Mouse (Mus musculus) megakaryocyte, embryonic 14.5 days (primary cell): ENCODE results near the gene Coro6. TPM values are rescaled to one million over a fixed set of nuclear protein-coding genes. Genes with fewer than 3 reads are reported as not detected.

ENCODE experiments used
- H3K27me3 ChIP-seq: replicated peaks from 2 replicates; pipeline ENCODE3; 2012; ENCODE audit warnings: inconsistent platforms
- H3K36me3 ChIP-seq: replicated peaks from 2 replicates; pipeline ENCODE3; 2012; ENCODE audit warnings: low read length, inconsistent platforms, mixed read lengths
- H3K4me1 ChIP-seq: 2 replicates; pipeline ENCODE4 v1.6.1; 2012; ENCODE audit warnings: inconsistent platforms
- H3K4me3 ChIP-seq: replicated peaks from 2 replicates; pipeline ENCODE3; 2012; ENCODE audit warnings: moderate library complexity, mild to moderate bottlenecking, inconsistent platforms
- H3K9me3 ChIP-seq: 2 replicates; pipeline ENCODE4 v1.6.1; 2012; ENCODE audit warnings: inconsistent platforms
- FLI1 ChIP-seq: IDR thresholded peaks from 2 replicates; pipeline ENCODE4 v1.6.1; 2012; ENCODE audit warnings: low read length, inconsistent platforms, mixed read lengths
- GATA1 ChIP-seq: IDR thresholded peaks from 3 replicates; pipeline ENCODE4 v1.6.1; 2012; ENCODE audit warnings: mixed read lengths, low read length, inconsistent platforms, borderline replicate concordance
- polyA plus RNA-seq: library from polyadenylated mRNA; stranded (reverse); fragments of >175 nt; gene quantifications from 2 replicates; pipeline ENCODE4 v1.2.3, GENCODE M21; 2012; ENCODE audit warnings: low replicate concordance; ENCODE audit not compliant: insufficient read depth

Coro6 gene
- polyA plus RNA-seq, 1 experiment: 0.38 TPM

DNA sequence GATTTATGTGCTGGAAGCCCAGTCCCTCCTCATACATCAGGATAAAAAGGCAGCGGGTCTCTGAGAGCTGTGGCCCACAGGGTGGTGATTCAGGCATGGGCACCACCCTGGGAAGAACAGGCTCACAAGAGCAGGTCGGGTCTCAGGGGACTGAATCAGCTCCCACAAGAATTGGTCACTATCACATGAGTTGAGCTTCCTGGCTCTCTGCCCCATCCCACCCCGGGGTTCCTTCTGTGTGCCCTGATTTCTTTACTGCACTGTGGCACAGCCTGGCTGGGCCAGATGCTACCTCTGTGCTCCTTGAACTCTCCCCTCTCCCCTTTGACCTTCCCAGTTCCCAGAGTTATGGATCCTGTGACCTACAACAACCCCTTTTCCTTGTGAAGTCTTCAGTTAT, 20.8 kb downstream of the Coro6 start:
- H3K9me3 ChIP-seq: no peaks in the 10 kb centered on the region
- H3K36me3 ChIP-seq: no peaks in the 10 kb centered on the region
- TF ChIP-seq FLI1 (no peak), GATA1 (no peak)
- H3K4me1 ChIP-seq: peaks cover 30% of the 10 kb centered on the region
- H3K27me3 ChIP-seq: peaks cover 46% of the 10 kb centered on the region
- H3K4me3 ChIP-seq: no peak overlapping the region

DNA sequence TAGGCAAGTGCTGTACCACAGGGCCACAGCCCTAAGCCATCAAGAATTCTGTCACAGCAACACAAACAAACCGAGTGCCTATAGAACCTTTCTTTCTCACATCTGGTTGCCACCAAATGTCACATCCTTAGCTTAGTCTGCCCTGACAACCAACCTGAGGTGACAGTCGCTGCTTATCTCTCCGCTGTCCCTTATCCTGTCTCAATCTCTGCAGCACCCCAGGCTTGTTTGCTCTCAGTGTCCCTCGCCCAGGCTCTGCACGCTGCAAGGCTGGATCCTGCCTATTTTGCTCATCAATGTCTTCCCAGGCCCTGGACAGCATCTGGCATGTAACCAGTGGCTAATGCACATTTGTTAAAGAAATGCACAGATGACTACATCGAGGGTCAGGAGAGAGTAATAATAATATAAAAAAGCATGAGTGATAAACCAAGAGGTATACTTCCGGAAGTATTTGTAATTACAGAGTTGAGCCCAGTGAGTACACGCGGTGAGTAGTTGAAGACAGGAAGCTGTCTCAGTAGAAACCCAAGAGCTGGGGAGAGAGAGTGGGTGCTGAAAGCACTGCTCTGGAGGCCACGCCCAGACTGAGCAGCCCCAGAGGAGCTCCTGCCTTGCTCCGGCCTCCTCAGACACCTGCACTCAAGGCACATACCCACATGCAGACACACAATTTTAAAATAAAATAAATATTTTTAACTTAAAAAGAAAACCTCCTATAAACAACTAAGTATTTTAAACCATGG, 21.5 kb downstream of the Coro6 start:
- Histone ChIP-seq H3K27me3 (peaks cover 50% of the 10 kb centered on the region), H3K4me1 (peaks cover 37% of the 10 kb centered on the region), H3K36me3 (no peaks in the 10 kb centered on the region), H3K4me3 (no peak overlapping the region), H3K9me3 (no peaks in the 10 kb centered on the region)
- TF ChIP-seq GATA1 (no peak), FLI1 (no peak)

DNA sequence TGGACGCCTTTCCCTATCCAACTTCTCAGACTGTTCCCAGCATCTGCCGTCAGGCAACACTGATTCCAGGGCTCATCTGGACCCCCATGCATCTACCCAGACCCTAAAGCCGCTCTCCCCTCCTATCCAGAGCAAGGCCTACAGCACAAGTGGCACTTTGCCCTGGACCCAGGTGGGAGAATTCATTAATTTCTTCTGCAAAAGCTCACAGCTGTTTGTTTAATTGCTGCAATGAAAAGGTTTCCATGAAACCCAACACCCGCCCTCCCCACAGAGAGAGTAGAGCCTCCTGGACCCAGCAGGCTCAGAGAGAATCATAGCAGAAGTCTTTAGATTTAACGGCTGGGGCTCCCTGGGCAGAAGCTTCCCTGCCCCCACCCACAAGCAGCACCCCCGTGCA, 23.0 kb downstream of the Coro6 start:
- TF ChIP-seq GATA1 (no peak), FLI1 (no peak)
- Histone ChIP-seq H3K4me1 (peaks cover 50% of the 10 kb centered on the region), H3K9me3 (no peaks in the 10 kb centered on the region), H3K36me3 (no peaks in the 10 kb centered on the region), H3K4me3 (no peak overlapping the region), H3K27me3 (peaks cover 58% of the 10 kb centered on the region)

DNA sequence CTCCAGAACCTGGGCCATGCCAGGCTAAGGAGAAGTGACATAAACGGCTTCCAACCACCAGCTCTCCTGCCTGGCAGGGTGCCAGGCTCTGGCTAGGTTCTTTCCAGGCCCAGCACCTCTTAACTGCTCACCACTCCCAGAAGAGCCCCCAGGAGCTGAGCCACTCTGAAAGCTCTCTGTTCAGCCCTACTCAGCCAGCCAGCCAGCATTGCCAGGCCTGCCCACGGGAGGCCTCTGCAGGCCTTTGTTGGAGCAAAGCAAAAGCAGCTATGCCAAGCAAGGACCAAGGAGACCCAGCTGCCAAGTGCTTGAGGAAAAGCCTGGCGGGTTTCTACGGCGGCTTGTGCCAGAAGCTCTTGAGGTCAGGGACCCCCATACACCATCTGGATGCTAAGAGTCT, 24.6 kb downstream of the Coro6 start:
- peaks cover 61% of the 10 kb centered on the region for H3K4me1 ChIP-seq
- no peaks in the 10 kb centered on the region for H3K9me3 ChIP-seq
- H3K36me3 ChIP-seq: no peaks in the 10 kb centered on the region
- H3K4me3 ChIP-seq: no peak overlapping the region
- TF ChIP-seq GATA1: no peak
- TF ChIP-seq FLI1: no peak
- H3K27me3 ChIP-seq: peaks cover 50% of the 10 kb centered on the region

DNA sequence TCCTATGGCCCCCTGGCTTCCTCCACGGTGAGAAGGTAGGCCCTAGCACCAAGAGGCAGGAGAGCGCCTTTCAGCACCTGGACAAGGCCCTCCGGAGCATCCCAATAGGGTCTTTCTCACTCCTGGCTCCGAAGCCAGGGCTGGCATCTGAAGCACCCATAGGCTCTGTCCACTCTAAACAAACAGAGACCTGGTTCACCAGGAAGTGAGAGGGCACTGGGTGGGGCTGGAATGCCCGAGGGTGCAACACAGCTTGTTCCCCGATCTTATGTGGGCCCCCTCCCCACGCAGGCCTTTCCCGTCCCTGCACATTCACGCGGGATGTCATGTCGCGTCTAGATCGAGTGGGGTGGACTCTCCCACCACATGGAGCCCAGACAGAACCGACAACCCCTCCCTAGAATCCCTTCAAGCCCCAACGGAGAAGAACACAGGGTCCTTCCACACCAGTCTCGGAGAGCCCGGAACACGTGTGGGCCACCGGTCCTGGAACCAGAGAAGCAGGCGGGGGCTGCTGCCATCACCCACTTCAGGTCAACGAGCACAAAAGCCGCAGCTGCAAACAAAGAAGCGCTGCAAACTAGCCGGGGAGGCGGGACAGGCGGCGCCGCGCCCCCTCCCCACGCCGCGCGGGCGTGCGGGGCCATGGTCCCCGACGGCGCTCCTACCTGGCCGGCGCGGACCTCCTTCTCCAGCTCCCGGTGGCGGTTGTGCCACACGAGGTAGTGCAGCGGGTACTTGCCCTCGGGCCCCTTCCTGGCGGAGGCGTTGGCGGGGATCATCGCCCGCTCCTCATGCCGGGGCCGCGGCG, 26.8 kb downstream of the Coro6 start:
- H3K9me3 ChIP-seq: no peaks in the 10 kb centered on the region
- TF ChIP-seq FLI1: no peak
- TF ChIP-seq GATA1: no peak
- H3K36me3 ChIP-seq: no peaks in the 10 kb centered on the region
- peaks cover 37% of the 10 kb centered on the region for H3K27me3 ChIP-seq
- H3K4me1 ChIP-seq: peaks cover 62% of the 10 kb centered on the region
- peak overlapping the region; percentile 94 for H3K4me3 ChIP-seq

DNA sequence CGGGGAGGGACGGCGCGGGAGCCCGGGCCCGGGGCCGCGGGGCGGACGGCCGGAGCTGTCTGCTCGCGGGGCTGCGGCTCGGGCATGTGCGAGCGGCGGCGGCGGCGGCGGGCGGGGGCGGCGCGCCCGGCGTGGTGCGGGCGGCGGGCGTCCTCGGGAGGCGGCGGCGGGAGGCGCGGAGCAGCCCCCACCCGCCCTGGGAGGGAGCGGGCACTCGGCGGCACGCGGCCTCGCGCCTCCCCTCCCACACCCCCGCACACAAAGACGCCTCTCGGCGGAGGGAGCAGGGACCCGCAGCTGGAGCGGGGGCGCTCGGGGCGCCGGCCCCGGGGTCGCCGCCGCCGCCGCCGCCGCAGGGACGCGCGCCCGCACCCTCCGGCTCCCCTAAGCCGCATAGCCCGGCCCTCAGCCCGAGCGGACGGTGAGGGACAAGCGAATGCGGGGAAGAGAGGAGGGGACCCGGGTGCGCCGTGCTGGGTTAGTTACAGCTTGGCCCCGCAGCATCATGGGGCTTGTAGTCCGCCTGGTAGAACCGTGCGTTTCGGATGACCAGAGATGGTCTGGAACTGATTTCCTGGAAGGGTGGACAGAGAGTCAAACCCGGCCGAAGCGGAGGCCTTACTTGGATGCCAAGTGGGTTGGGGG, 27.5 kb downstream of the Coro6 start, which contains the start of gene Ankrd13b:
Gene Ankrd13b (minus strand): TSS at position 88 of the 645 bp plus-strand sequence.
- peak within 1 kb of the TSS; percentile 99 for H3K4me3 ChIP-seq
- TF ChIP-seq FLI1 (no peak), GATA1 (no peak)
- no peaks in the 10 kb centered on the region for H3K36me3 ChIP-seq
- H3K27me3 ChIP-seq: peaks cover 37% of the 10 kb centered on the region
- H3K9me3 ChIP-seq: no peaks in the 10 kb centered on the region
- H3K4me1 ChIP-seq: peaks cover 67% of the 10 kb centered on the region

DNA sequence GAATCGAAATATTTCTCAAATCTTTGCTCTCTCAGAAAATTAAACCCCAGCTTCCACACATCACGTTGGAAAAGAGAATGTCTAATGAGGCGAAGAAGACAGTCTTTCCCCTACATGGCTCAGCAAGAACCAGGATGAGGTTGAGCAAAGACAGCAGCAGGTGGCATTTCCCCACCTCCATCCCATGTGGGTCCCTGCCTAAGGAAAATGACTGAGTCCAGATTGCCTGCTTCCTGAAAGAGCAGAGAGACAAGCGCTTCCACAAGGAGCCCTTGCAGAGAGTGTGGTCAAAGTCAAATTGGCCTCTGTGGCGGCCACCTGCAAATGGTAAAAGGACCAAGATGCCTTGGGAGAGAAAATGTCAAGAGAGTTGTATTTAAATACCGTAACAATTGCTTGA, 28.2 kb downstream of the Coro6 start:
- H3K4me1 ChIP-seq: peaks cover 74% of the 10 kb centered on the region

DNA sequence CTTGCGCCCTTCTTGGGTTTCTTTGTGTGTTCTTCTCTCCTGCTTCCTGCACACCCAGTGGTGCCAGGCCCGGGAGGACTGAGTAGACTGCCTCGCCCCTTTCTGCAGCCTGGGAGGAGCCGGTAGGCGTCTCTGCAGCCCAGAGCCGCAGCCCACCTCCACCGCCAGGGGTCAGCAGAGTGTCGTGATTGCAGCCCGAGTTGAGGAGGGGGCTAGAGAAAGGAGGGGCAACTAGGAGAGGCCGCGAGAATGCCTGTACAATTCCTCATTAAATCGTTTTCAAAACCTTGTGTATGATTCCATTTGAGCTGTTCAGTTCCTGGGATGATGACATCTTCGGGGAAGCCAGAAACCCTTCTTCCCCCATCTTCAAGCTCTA, 28.9 kb downstream of the Coro6 start:
- TF ChIP-seq FLI1: no peak
- no peak for TF ChIP-seq GATA1
- peaks cover 29% of the 10 kb centered on the region for H3K27me3 ChIP-seq
- peaks cover 81% of the 10 kb centered on the region for H3K4me1 ChIP-seq
- peaks cover 5% of the 10 kb centered on the region for H3K36me3 ChIP-seq
- H3K4me3 ChIP-seq: peak overlapping the region; percentile 99
- H3K9me3 ChIP-seq: no peaks in the 10 kb centered on the region

More for the DNA sequence above, 28.2 kb downstream of the Coro6 start:
- Histone ChIP-seq H3K9me3 (no peaks in the 10 kb centered on the region), H3K27me3 (peaks cover 35% of the 10 kb centered on the region), H3K36me3 (no peaks in the 10 kb centered on the region), H3K4me3 (peak overlapping the region; percentile 99)
- TF ChIP-seq GATA1 (no peak), FLI1 (no peak)

DNA sequence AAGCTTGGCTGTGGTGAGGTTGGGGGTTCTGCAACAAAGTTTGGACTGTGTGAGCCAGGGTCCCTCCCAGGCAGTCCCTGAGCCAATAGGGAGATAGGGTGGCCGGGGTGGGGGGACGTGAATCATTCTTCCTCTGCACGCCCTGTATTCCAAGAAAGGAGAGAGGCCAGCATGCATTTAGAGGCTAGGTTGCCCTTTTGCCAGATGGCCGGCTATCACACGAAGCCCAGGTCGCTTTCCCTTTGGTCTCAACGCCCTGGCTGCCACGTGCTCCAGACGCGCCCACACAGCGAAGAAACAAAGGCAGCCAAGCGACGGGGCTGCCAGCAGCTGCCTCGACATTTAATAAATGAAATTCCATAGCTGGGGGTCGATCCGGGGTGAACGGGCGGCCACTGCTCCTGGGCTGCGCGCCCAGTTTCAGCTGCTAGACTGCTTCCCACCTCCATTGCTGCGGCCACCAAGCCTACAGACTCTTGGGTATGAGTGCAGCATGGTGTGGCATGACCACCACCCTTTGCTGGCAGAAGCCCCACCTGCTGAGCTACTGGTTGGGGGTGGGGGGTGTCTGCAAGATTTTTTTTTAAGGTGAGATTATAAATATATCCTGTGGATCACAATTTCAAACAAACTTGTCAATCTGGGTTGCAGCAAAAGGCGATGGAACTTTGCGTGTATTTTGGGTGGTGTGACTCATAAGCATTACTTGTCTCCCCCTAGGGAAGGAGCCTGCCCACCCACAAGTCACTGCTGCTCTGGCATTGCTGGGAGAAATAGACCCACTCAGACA, 29.5 kb downstream of the Coro6 start:
- peak overlapping the region; percentile 99 for H3K4me3 ChIP-seq
- peaks cover 5% of the 10 kb centered on the region for H3K36me3 ChIP-seq
- H3K27me3 ChIP-seq: peaks cover 28% of the 10 kb centered on the region
- H3K4me1 ChIP-seq: peaks cover 85% of the 10 kb centered on the region
- H3K9me3 ChIP-seq: no peaks in the 10 kb centered on the region
- no peak for TF ChIP-seq GATA1
- TF ChIP-seq FLI1: no peak
